Mouse (Mus musculus): ENCODE results near the gene Vmn2r88. TPM values are rescaled to one million over a fixed set of nuclear protein-coding genes. Genes with fewer than 3 reads are reported as not detected.
"Not testable (repeated sequence)": the region's sequence is repeated elsewhere in the genome, so short reads cannot be mapped to it uniquely, and the experiment has no call there.

Vmn2r88 gene
- not detected in 2 replicates for polyA plus RNA-seq (2015; fragmentation: Nextera tagmentation; extraction: Ambion mirVana)

- Histone ChIP-seq H3K4me3 (no peak within 1 kb of the TSS), H3K27ac (no peak within 1 kb of the TSS), H3K9me3 (no peaks in the 10 kb centered on the region), H3K27me3 (no peaks in the 10 kb centered on the region), H3K36me3 (no peaks in the 10 kb centered on the region), H3K4me2 (no peak within 1 kb of the TSS), H3K9ac (no peak within 1 kb of the TSS), H3K4me1 (no peaks in the 10 kb centered on the region)
- whole genome bisulfite sequencing = 77% methylated on average over 1 of the region's 1 CpGs
- no peak for ATAC-seq (ENCODE audit: insufficient number of reproducible peaks, low FRiP score, low TSS enrichment, low read depth)
These were observed at the start of gene Vmn2r88 for GRCm38 (mm10) chr14:51410520-51410919. Vmn2r88 (plus strand) TSS chr14:51410820.

GRCm38 (mm10) chr14:51361456-51361855 is 49.2 kb upstream of the Vmn2r88 start, which contains the start of gene Gm7247:
Gm7247 (plus strand) TSS chr14:51361756.
- H3K27me3 ChIP-seq = peaks cover 15% of the 10 kb centered on the region
- H3K4me2 ChIP-seq = no peak within 1 kb of the TSS
- H3K36me3 ChIP-seq = no peaks in the 10 kb centered on the region
- no peak for ATAC-seq (ENCODE audit: insufficient number of reproducible peaks, low FRiP score, low TSS enrichment, low read depth)
- H3K9me3 ChIP-seq = no peaks in the 10 kb centered on the region
- no peak within 1 kb of the TSS for H3K9ac ChIP-seq
- H3K4me1 ChIP-seq = 0 out of 2 replicates have a peak, but pooled peaks cover 3% of the 10 kb centered on the region
- 83% methylated on average over 1 of the region's 1 CpGs for WGBS
- H3K4me3 ChIP-seq = no peak within 1 kb of the TSS
- no peak within 1 kb of the TSS for H3K27ac ChIP-seq

DNA sequence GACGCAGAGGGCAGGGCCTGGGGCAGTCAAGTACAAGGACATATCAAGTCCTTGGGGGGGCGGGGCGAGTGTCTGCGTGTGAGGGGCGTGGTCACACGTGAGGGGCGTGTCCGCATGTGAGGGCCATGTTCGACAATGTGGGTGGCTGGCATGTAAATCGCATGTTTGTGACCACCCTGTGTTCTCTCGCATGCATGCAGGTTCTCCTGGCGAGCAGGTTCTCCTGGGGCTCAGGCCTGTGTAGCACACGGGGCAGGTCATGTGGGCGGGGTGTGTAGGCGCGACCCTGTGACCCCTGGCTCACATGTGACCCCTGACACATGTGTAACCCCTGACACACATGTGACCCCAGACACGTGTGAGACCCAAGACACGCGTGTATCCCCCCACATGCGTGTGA is 27.8 kb upstream of the Vmn2r88 start:
- H3K36me3 ChIP-seq = no peaks in the 10 kb centered on the region
- WGBS = 93% methylated on average over 20 of the region's 20 CpGs
- no peak for ATAC-seq (ENCODE audit: insufficient number of reproducible peaks, low FRiP score, low TSS enrichment, low read depth)

GRCm38 (mm10) chr14:51384351-51384750 is 26.3 kb upstream of the Vmn2r88 start:
- Histone ChIP-seq H3K4me1 (no peaks in the 10 kb centered on the region), H3K4me2 (no peak overlapping the region), H3K36me3 (no peaks in the 10 kb centered on the region), H3K9me3 (0 out of 2 replicates have a peak, but pooled peaks cover 5% of the 10 kb centered on the region), H3K27me3 (no peaks in the 10 kb centered on the region), H3K27ac (no peak overlapping the region), H3K4me3 (no peak overlapping the region), H3K9ac (no peak overlapping the region)
- no peak; the same call in 1 of the 2 replicates for ATAC-seq (ENCODE audit: insufficient number of reproducible peaks, low FRiP score, low TSS enrichment, low read depth)
- WGBS = 92% methylated on average over 10 of the region's 10 CpGs

More for the DNA sequence above, 27.8 kb upstream of the Vmn2r88 start:
- Histone ChIP-seq H3K9ac (no peak overlapping the region), H3K27ac (no peak overlapping the region), H3K9me3 (0 out of 2 replicates have a peak, but pooled peaks cover 5% of the 10 kb centered on the region), H3K4me3 (no peak overlapping the region), H3K4me1 (no peaks in the 10 kb centered on the region), H3K27me3 (no peaks in the 10 kb centered on the region), H3K4me2 (no peak overlapping the region)

DNA sequence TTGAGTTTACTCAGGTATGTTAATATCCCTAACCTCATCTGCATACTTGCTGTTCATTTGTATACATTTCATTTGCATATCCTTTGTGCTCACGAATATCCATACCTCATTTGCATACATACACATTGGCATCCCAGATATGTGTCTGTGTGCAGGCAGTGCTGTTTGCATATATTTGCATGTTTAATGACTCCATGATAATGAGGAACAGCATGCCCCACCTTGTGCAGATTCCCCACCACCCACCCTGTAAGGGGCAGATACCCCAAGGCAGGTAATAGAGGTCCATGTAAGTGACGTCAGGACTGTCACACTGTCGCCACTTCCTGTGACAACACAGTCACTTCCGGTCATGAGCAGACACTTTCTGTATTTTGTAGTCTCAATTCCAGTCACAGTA is 24.9 kb upstream of the Vmn2r88 start:
- Histone ChIP-seq H3K27ac (no peak overlapping the region), H3K36me3 (no peaks in the 10 kb centered on the region), H3K9ac (no peak overlapping the region), H3K4me3 (no peak overlapping the region), H3K4me2 (no peak overlapping the region), H3K4me1 (no peaks in the 10 kb centered on the region), H3K27me3 (no peaks in the 10 kb centered on the region), H3K9me3 (0 out of 2 replicates have a peak, but pooled peaks cover 5% of the 10 kb centered on the region)
- ATAC-seq (ENCODE audit: insufficient number of reproducible peaks, low FRiP score, low TSS enrichment, low read depth) = no peak
- 87% methylated on average over 4 of the region's 4 CpGs for WGBS

DNA sequence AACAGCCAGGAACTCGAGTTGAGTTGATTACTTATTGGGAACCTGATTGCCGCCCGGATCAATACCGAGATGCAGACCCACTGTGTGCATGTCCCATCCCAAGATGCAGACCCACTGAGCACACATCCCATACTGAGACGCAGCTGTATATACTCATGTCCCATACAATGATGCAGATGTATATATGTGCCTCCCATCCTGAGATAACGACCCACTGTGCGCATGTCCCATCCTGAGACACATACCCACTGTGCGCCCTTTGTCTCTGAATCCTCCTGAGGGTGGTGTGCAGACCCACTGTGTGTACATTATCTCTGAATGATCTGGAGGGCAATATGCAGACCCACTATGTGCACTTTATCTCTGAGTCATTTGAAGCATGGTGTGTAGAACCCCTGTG is 22.9 kb upstream of the Vmn2r88 start:
- no peak overlapping the region for H3K27ac ChIP-seq
- H3K36me3 ChIP-seq = no peaks in the 10 kb centered on the region
- H3K9me3 ChIP-seq = 0 out of 2 replicates have a peak, but pooled peaks cover 5% of the 10 kb centered on the region
- no peaks in the 10 kb centered on the region for H3K4me1 ChIP-seq
- H3K4me3 ChIP-seq = no peak overlapping the region
- ATAC-seq (ENCODE audit: insufficient number of reproducible peaks, low FRiP score, low TSS enrichment, low read depth) = no peak
- H3K27me3 ChIP-seq = no peaks in the 10 kb centered on the region
- H3K4me2 ChIP-seq = no peak overlapping the region
- H3K9ac ChIP-seq = no peak overlapping the region
- WGBS = 96% methylated on average over 8 of the region's 8 CpGs

DNA sequence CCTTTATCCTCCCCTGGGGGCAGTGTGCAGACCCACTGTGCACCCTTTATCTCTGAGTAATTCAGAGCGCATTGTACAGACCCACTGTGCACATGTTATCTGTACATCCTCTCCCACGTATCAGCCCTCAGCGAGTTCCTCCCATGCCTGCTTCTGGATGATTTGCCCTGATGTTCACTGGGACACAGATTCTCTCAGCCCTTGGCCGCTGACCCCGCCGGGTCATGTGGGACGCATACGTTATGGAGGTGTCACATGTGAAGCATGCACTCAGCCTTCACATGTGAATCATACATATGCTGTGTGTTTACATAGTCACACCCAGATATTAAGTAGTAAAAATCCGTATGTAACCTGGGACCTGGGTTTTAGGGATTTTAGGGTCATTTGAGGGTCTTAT is 22.4 kb upstream of the Vmn2r88 start:
- Histone ChIP-seq H3K9ac (no peak overlapping the region), H3K36me3 (no peaks in the 10 kb centered on the region), H3K4me1 (no peaks in the 10 kb centered on the region), H3K9me3 (0 out of 2 replicates have a peak, but pooled peaks cover 5% of the 10 kb centered on the region), H3K4me3 (no peak overlapping the region), H3K27ac (no peak overlapping the region), H3K27me3 (no peaks in the 10 kb centered on the region), H3K4me2 (no peak overlapping the region)
- WGBS = 92% methylated on average over 9 of the region's 9 CpGs
- no peak for ATAC-seq (ENCODE audit: insufficient number of reproducible peaks, low FRiP score, low TSS enrichment, low read depth)

GRCm38 (mm10) chr14:51423885-51424284 is 13.3 kb downstream of the Vmn2r88 start:
- H3K4me1 ChIP-seq = no peaks in the 10 kb centered on the region
- H3K9ac ChIP-seq = no peak overlapping the region
- H3K4me2 ChIP-seq = no peak overlapping the region
- WGBS = 53% methylated on average over 2 of the region's 2 CpGs
- no peak overlapping the region for H3K4me3 ChIP-seq
- no peaks in the 10 kb centered on the region for H3K36me3 ChIP-seq
- no peaks in the 10 kb centered on the region for H3K27me3 ChIP-seq
- no peaks in the 10 kb centered on the region for H3K9me3 ChIP-seq
- H3K27ac ChIP-seq = no peak overlapping the region
- ATAC-seq (ENCODE audit: insufficient number of reproducible peaks, low FRiP score, low TSS enrichment, low read depth) = no peak

DNA sequence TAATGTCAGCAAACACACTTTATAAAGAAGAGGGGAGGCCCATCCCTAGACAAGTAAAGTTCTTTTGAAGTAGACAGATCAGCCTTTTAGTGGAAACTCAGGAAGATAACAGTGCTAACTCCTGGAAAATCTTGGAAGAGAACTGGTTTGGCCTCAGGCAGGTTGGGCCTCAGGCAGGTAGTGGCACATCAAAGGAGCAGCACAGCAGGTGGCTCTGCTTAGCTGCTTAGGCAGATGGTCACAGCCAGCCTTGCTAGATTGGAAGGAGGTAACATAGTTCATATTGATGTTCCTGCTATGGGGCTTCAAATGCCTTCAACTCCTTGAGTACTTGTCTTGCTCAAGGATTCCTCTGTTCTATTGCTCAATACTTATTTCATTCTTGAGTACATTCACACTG is 19.5 kb downstream of the Vmn2r88 start:
- not testable (repeated sequence) for H3K4me2 ChIP-seq; H3K4me3 ChIP-seq; H3K9me3 ChIP-seq; ATAC-seq (ENCODE audit: insufficient number of reproducible peaks, low FRiP score, low TSS enrichment, low read depth); H3K9ac ChIP-seq; H3K36me3 ChIP-seq; H3K27ac ChIP-seq; H3K4me1 ChIP-seq; H3K27me3 ChIP-seq

DNA sequence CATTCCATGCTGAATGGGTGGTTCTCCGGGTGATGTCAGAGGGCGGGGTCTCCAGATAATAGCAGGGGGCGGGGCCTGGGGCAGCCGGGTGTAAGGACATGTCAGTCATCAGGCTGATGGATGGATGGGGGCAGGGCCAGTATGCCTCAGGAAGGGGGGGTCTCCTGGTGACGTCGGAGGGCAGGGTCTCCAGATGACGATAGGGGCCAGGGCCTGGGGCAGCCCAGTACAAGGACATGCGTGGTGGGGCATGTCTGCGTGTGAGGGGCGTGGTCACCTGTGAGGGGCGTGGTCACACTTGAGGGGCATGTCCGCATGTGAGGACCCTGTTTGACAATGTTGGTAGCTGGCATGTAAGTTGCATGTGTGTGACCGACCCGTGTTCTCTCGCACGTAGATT is 23.9 kb downstream of the Vmn2r88 start:
- 92% methylated on average over 16 of the region's 16 CpGs for WGBS
- Histone ChIP-seq H3K4me1 (no peaks in the 10 kb centered on the region), H3K36me3 (no peaks in the 10 kb centered on the region), H3K9me3 (no peaks in the 10 kb centered on the region), H3K4me2 (no peak overlapping the region), H3K27ac (no peak overlapping the region), H3K27me3 (no peaks in the 10 kb centered on the region), H3K9ac (no peak overlapping the region), H3K4me3 (no peak overlapping the region)
- ATAC-seq (ENCODE audit: insufficient number of reproducible peaks, low FRiP score, low TSS enrichment, low read depth) = no peak

GRCm38 (mm10) chr14:51435020-51435419 is 24.4 kb downstream of the Vmn2r88 start:
- Histone ChIP-seq H3K9ac (no peak overlapping the region), H3K36me3 (no peaks in the 10 kb centered on the region), H3K4me3 (no peak overlapping the region), H3K27me3 (no peaks in the 10 kb centered on the region), H3K4me2 (no peak overlapping the region), H3K4me1 (no peaks in the 10 kb centered on the region), H3K27ac (no peak overlapping the region), H3K9me3 (no peaks in the 10 kb centered on the region)
- WGBS = 97% methylated on average over 26 of the region's 26 CpGs
- ATAC-seq (ENCODE audit: insufficient number of reproducible peaks, low FRiP score, low TSS enrichment, low read depth) = peak; percentile 55; the same call in 1 of the 2 replicates

- H3K27ac ChIP-seq = no peak overlapping the region
- H3K4me2 ChIP-seq = no peak overlapping the region
- no peaks in the 10 kb centered on the region for H3K9me3 ChIP-seq
- H3K27me3 ChIP-seq = no peaks in the 10 kb centered on the region
- 88% methylated on average over 4 of the region's 4 CpGs for WGBS
- no peak for ATAC-seq (ENCODE audit: insufficient number of reproducible peaks, low FRiP score, low TSS enrichment, low read depth)
- H3K4me3 ChIP-seq = no peak overlapping the region
- H3K4me1 ChIP-seq = no peaks in the 10 kb centered on the region
- no peaks in the 10 kb centered on the region for H3K36me3 ChIP-seq
- no peak overlapping the region for H3K9ac ChIP-seq
These were observed 28.3 kb downstream of the Vmn2r88 start for GRCm38 (mm10) chr14:51438955-51439354.

GRCm38 (mm10) chr14:51451557-51451956 is 40.9 kb downstream of the Vmn2r88 start, which contains the start of gene Vmn2r89:
Vmn2r89 (plus strand) TSS chr14:51451857.
- not testable (repeated sequence) for H3K27ac ChIP-seq; H3K36me3 ChIP-seq; H3K4me2 ChIP-seq; ATAC-seq (ENCODE audit: insufficient number of reproducible peaks, low FRiP score, low TSS enrichment, low read depth); H3K9ac ChIP-seq; H3K27me3 ChIP-seq; H3K4me3 ChIP-seq; H3K9me3 ChIP-seq; H3K4me1 ChIP-seq
- 70% methylated on average over 2 of the region's 2 CpGs for WGBS

All from limb, embryonic 15.5 days (tissue).